Mouse (Mus musculus): ENCODE results near the gene Tmem217. TPM values are rescaled to one million over a fixed set of nuclear protein-coding genes. Genes with fewer than 3 reads are reported as not detected.

Gene Tmem217
- total and polyA plus RNA-seq, 3 experiments, result 2.5 to 4.5 TPM; not detected in 1

- Histone ChIP-seq H3K4me1 (ENCODE audit: control insufficient read depth in 1 of 2, insufficient read depth in 2 of 2, low read length in 2 of 2) (no peaks in the 10 kb centered on the region), H3K27ac (ENCODE audit: control insufficient read depth, low read depth, low read length) (no peak overlapping the region), H3K27me3 (ENCODE audit: control insufficient read depth in 1 of 2, insufficient read depth in 2 of 2, low read length in 2 of 2) (no peaks in the 10 kb centered on the region), H3K4me3 (ENCODE audit: control insufficient read depth in 1 of 2, insufficient read depth in 1 of 2, low read depth in 2 of 2, low read length in 2 of 2) (no peak overlapping the region), H3K79me2 (ENCODE audit: control insufficient read depth, insufficient read depth, low read length, poor library complexity) (peaks cover 12% of the 10 kb centered on the region), H3K9me3 (replicated peaks; ENCODE audit: insufficient read depth, low read length) (no peaks in the 10 kb centered on the region), H3K36me3 (ENCODE audit: control insufficient read depth in 1 of 2, insufficient read depth in 2 of 2, low read length in 2 of 2) (peaks cover 0 to 2% of the 10 kb centered on the region in 2 experiments; a peak in 1 of 4 replicates), H3K9ac (ENCODE audit: control insufficient read depth, low read depth, low read length, poor library complexity, severe bottlenecking) (no peak overlapping the region)
- DNase-seq (ENCODE audit: low read depth, low spot score), result no peak
- no peak for TF ChIP-seq CTCF (IDR thresholded peaks at IDR 0.05 in 2 of 3, conservative IDR thresholded peaks at IDR 0.05 in 1 of 3; ENCODE audit: control insufficient read depth in 1 of 3, insufficient read depth in 1 of 3, low read depth in 2 of 3, low read length in 3 of 3, poor library complexity in 1 of 3, severe bottlenecking in 1 of 3)
- no peak for TF ChIP-seq KAT2A (conservative IDR thresholded peaks at IDR 0.05; ENCODE audit: low read depth, low read length)
- TF ChIP-seq GATA1 (IDR thresholded peaks at IDR 0.05; ENCODE audit: low read depth, low read length), result no peak
- no peak for TF ChIP-seq RAD21 (IDR thresholded peaks at IDR 0.05; ENCODE audit: low read depth, low read length)
- no peak for TF ChIP-seq UBTF (IDR thresholded peaks at IDR 0.05; ENCODE audit: borderline replicate concordance, insufficient read depth, low read depth, low read length)
- no peak for TF ChIP-seq GABPA (IDR thresholded peaks at IDR 0.05; ENCODE audit: low read depth, low read length)
- TF ChIP-seq E2F4 (IDR thresholded peaks at IDR 0.05; ENCODE audit: borderline replicate concordance, low read depth, low read length), result no peak
- no peak for TF ChIP-seq MAFK (IDR thresholded peaks at IDR 0.05; ENCODE audit: borderline replicate concordance, low read depth, low read length)
- TF ChIP-seq MAZ (IDR thresholded peaks at IDR 0.05; ENCODE audit: low read depth, low read length), result no peak
- TF ChIP-seq MEF2A (IDR thresholded peaks at IDR 0.05; ENCODE audit: extremely low read depth, insufficient replicate concordance, low read depth, low read length, poor library complexity, severe bottlenecking), result no peak
- TF ChIP-seq USF1 (IDR thresholded peaks at IDR 0.05; ENCODE audit: low read depth, low read length), result no peak
These were observed 4.3 kb upstream of the Tmem217 start for GRCm38 (mm10) chr17:29556456-29556855.

DNA sequence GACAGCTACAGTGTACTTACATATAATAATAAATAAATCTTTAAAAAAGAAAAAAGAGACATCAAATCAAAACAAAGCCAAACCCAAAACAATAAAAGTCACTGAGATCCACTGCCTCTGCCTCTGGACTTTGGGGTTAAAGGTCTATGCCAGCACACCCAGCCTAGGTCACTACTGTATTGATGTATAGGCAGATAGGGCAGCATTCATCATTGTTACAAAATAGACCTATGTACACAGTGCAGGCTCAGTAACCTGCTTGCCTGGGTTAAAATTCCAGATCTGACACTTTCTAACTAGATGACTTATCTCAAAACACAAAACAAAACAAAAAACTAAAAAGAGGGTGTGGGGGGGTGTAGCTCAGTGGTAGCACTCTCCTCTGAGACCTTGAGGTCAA lies 2.0 kb upstream of the Tmem217 start:
- no peak overlapping the region for H3K4me3 ChIP-seq (ENCODE audit: control insufficient read depth in 1 of 2, insufficient read depth in 1 of 2, low read depth in 2 of 2, low read length in 2 of 2)
- H3K9me3 ChIP-seq (replicated peaks; ENCODE audit: insufficient read depth, low read length), result no peaks in the 10 kb centered on the region
- TF ChIP-seq RAD21 (IDR thresholded peaks at IDR 0.05; ENCODE audit: low read depth, low read length) (no peak), RCOR1 (IDR thresholded peaks at IDR 0.05; ENCODE audit: low read depth, low read length) (no peak), KAT2A (conservative IDR thresholded peaks at IDR 0.05; ENCODE audit: low read depth, low read length) (no peak), EP300 (IDR thresholded peaks at IDR 0.05; ENCODE audit: low read depth in 1 of 2, low read length in 2 of 2) (no peak)
- peaks cover 25% of the 10 kb centered on the region for H3K79me2 ChIP-seq (ENCODE audit: control insufficient read depth, insufficient read depth, low read length, poor library complexity)
- H3K36me3 ChIP-seq (ENCODE audit: control insufficient read depth in 1 of 2, insufficient read depth in 2 of 2, low read length in 2 of 2), result peaks cover 0 to 14% of the 10 kb centered on the region in 2 experiments; a peak in 3 of 4 replicates
- no peak for DNase-seq (ENCODE audit: low read depth, low spot score)
- no peak overlapping the region for H3K27ac ChIP-seq (ENCODE audit: control insufficient read depth, low read depth, low read length)
- H3K4me1 ChIP-seq (ENCODE audit: control insufficient read depth in 1 of 2, insufficient read depth in 2 of 2, low read length in 2 of 2), result peaks cover 7 to 13% of the 10 kb centered on the region in 2 experiments
- no peak overlapping the region for H3K9ac ChIP-seq (ENCODE audit: control insufficient read depth, low read depth, low read length, poor library complexity, severe bottlenecking)
- H3K27me3 ChIP-seq (ENCODE audit: control insufficient read depth in 1 of 2, insufficient read depth in 2 of 2, low read length in 2 of 2), result no peaks in the 10 kb centered on the region

- peaks cover 25% of the 10 kb centered on the region for H3K79me2 ChIP-seq (ENCODE audit: control insufficient read depth, insufficient read depth, low read length, poor library complexity)
- no peaks in the 10 kb centered on the region for H3K9me3 ChIP-seq (replicated peaks; ENCODE audit: insufficient read depth, low read length)
- no peak for TF ChIP-seq ZKSCAN1 (IDR thresholded peaks at IDR 0.05; ENCODE audit: low read depth, low read length)
- no peak for TF ChIP-seq E2F4 (IDR thresholded peaks at IDR 0.05; ENCODE audit: borderline replicate concordance, low read depth, low read length)
- TF ChIP-seq MEF2A (IDR thresholded peaks at IDR 0.05; ENCODE audit: extremely low read depth, insufficient replicate concordance, low read depth, low read length, poor library complexity, severe bottlenecking), result no peak
- no peak for TF ChIP-seq ZNF384 (IDR thresholded peaks at IDR 0.05; ENCODE audit: low read depth, low read length)
- TF ChIP-seq NELFE (IDR thresholded peaks at IDR 0.05; ENCODE audit: low read depth, low read length), result no peak
- no peak for TF ChIP-seq USF2 (IDR thresholded peaks at IDR 0.05; ENCODE audit: borderline replicate concordance in 1 of 2, insufficient read depth in 1 of 2, low read depth in 1 of 2, low read length in 2 of 2)
- 0 out of 2 replicates have a peak, but pooled peaks have one; percentile 20 for TF ChIP-seq SIN3A (IDR thresholded peaks at IDR 0.05; ENCODE audit: low read length)
- no peak for TF ChIP-seq ZC3H11A (IDR thresholded peaks at IDR 0.05; ENCODE audit: low read depth, low read length)
- 0 out of 2 replicates have a peak, but pooled peaks have one; percentile 40 for TF ChIP-seq HCFC1 (IDR thresholded peaks at IDR 0.05; ENCODE audit: low read depth, low read length)
- TF ChIP-seq TAL1 (IDR thresholded peaks at IDR 0.05; ENCODE audit: low read length), result peak; percentile 46
- TF ChIP-seq RCOR1 (IDR thresholded peaks at IDR 0.05; ENCODE audit: low read depth, low read length), result peak; percentile 66
- no peak for TF ChIP-seq MAFK (IDR thresholded peaks at IDR 0.05; ENCODE audit: borderline replicate concordance, low read depth, low read length)
- TF ChIP-seq MXI1 (IDR thresholded peaks at IDR 0.05; ENCODE audit: low read depth, low read length), result peak; percentile 51; the same call in 1 of the 2 replicates
- no peak for TF ChIP-seq MYC (IDR thresholded peaks at IDR 0.05; ENCODE audit: low read depth, low read length)
- peak; percentile 49 for TF ChIP-seq GATA1 (IDR thresholded peaks at IDR 0.05; ENCODE audit: low read depth, low read length)
- peaks cover 14 to 19% of the 10 kb centered on the region in 2 experiments for H3K4me1 ChIP-seq (ENCODE audit: control insufficient read depth in 1 of 2, insufficient read depth in 2 of 2, low read length in 2 of 2)
- peaks cover 0 to 23% of the 10 kb centered on the region in 2 experiments; a peak in 2 of 4 replicates for H3K36me3 ChIP-seq (ENCODE audit: control insufficient read depth in 1 of 2, insufficient read depth in 2 of 2, low read length in 2 of 2)
- no peaks in the 10 kb centered on the region for H3K27me3 ChIP-seq (ENCODE audit: control insufficient read depth in 1 of 2, insufficient read depth in 2 of 2, low read length in 2 of 2)
- peak; percentile 46 for DNase-seq (ENCODE audit: low read depth, low spot score)
- H3K4me3 ChIP-seq (ENCODE audit: control insufficient read depth in 1 of 2, insufficient read depth in 1 of 2, low read depth in 2 of 2, low read length in 2 of 2), result peak overlapping the region; percentile 78 to 99; a peak in 3 of 4 replicates
- peak overlapping the region; percentile 97; the same call in 1 of the 2 replicates for H3K9ac ChIP-seq (ENCODE audit: control insufficient read depth, low read depth, low read length, poor library complexity, severe bottlenecking)
- no peak overlapping the region for H3K27ac ChIP-seq (ENCODE audit: control insufficient read depth, low read depth, low read length)
These were observed 1.2 kb downstream of the Tmem217 start for GRCm38 (mm10) chr17:29551019-29551418.
